Mouse (Mus musculus) heart, adult 2 months (tissue): Measurements from ENCODE around the gene Irs3.

Source experiments
- CTCF ChIP-seq: fragments of 200-600 bp; IDR thresholded peaks from 2 replicates; pipeline ENCODE4 v1.8.1; 2022; ENCODE audit warnings: antibody characterized with exemption, mild to moderate bottlenecking, moderate library complexity
- EP300 ChIP-seq: fragments of 200-500 bp; IDR thresholded peaks from 2 replicates; pipeline ENCODE4 v1.6.1; 2011; ENCODE audit warnings: low read depth, low read length, control low read depth; ENCODE audit not compliant: insufficient read depth
- POLR2A ChIP-seq: fragments of 200-500 bp; IDR thresholded peaks from 2 replicates; pipeline ENCODE4 v1.6.1; 2011; ENCODE audit warnings: mild to moderate bottlenecking, low read depth, low read length, control low read depth; ENCODE audit not compliant: insufficient read depth

- no peak for TF ChIP-seq EP300
- TF ChIP-seq CTCF, result no peak
- no peak for TF ChIP-seq POLR2A
Measured at GRCm38 (mm10) chr5:137672361-137672760, 26.8 kb upstream of the Irs3 start.
